Mouse (Mus musculus) CD4-positive, CD25-positive, alpha-beta regulatory T cell (primary cell): ENCODE results near the gene Leng9. TPM values are rescaled to one million over a fixed set of nuclear protein-coding genes. Genes with fewer than 3 reads are reported as not detected.

Experiments
- polyA plus RNA-seq: library from polyadenylated mRNA; unstranded; fragments of 100-300 nt; shearing (Covaris generic); gene quantifications from one replicate; pipeline ENCODE4 v1.2.1, GENCODE M21; 2017

Leng9 gene
- polyA plus RNA-seq: 11.3 TPM

DNA sequence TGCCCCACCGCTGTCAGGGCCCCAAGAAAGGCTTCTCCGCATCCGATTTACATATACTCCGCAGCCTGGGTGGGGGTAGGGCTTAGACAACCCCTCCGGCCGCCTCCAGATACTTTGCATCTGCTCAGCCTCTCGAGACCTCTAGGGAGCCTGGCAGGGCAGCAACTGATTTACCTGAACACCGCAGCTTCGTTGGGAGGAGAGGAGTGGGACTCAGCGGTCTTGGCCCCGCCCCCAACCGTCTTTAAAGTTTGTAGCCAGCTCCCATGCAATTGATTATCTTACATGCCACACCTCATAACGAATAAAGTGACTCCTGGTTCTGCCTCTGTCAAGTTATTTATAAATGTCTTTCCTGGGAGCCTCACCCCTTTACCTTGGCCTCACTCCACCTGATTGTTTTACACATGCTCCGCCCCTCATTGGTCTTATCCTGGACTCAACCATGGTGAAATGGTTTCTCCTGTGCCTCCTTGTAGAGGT, at the start of gene Leng9:
Gene Leng9, minus strand, starts transcription at position 316 of the 483 bp plus-strand sequence.

DNA sequence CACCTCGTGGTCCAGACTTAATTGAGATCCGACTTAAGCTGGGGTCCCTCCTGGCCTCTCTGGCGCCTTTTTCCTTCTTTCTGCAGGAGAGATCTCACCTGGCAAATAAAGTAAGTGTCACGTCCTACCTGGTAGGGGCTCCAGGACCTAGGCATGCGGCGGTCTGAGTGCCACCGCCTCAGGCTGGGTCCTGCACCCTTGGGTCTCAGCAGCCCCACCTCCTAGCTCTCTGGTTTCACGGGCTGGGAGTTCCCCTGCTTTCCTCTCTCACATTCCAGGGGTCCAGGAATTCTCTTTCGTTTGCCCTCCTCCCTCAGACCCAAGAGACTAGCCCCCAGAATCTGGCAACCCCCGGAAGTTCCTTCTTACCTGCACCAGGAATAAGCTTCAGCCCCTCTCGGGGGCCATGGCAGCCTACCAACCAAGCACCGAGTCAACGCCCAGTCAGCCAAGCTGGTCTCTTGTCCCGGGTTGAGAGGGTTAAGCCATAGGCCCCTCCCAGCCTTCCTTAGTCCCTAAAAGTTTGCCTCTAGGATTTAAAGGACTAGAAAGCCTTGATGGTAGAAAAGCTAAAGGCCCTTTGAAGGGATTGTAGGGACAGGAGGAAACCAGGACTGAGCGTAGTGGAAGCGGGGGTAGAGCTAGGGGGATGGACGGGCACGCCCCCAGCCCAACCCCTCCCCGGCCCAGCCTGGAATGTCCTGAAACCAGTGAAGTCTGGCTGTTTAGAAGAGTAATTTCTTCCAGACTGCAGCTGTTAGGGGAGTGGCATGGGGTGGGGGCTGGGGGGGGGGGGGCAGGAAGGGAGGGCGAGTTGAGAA, 14.1 kb upstream of the Leng9 start, which contains the start of gene Cdc42ep5:
Gene Cdc42ep5, minus strand, starts transcription at position 771 of the 821 bp plus-strand sequence.

DNA sequence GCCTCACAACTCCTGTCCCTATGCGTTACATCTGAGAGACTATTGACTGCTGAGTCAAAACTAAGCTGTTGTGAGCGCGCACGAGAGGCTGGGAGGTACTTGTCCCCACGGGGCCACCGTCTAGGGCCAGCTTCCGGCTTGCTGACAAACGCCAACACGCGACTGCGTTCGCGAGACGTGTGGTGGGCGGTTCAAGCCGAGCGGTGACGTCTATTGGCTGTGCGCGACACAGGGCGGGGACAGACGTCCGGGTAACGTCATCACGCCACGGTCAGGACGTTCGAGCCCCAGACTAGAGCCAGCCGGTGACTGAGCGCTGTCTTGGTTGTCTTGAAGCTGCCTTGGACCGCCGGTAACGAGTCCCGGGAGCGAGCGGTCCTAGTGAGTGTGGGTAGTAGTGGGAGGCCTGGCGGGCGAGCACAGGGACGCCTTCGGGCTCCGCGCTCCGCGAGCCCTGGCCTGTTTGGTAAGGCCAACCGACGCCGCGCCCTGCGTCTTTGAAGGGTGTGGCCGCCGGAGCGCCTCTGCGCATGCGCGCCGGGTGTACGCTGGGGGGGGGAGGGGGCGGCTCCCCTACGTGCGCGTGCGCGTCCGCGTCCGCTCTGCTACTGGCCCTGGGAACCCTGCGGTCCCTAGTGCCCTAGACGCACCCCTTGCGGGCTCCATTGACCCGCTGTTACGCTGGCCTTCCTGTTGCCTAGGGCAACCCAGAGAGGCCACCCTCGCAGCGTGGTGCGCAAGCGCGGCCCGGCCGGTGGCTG, 13.2 kb downstream of the Leng9 start, which contains the start of gene Leng8:
Gene Leng8, plus strand, starts transcription at position 269 of the 761 bp plus-strand sequence.

DNA sequence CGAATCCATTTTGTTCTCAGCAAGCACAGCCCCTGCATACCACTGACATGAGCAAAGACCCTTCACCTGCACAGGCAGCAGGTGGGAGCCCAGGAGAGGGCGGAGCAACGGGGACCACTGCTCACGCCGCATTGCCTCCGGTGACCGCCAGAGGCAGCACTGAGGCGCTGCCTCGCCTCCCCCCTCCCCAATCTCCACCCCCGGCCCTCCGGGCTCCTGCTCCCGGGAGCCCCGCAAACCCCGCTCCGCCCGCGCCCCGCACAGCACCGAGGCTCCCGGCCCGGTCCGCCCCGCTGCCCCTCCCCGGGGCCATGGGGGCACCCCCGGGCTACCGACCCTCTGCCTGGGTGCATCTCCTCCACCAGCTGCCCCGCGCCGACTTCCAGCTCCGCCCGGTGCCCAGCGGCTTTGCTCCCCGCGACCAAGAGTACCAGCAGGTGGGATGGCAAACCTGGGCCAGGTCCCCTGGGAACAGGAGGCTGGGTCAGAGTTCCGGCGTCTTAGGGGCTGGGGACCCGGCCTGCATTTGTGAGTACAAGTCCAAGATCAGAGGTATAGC, 30.8 kb downstream of the Leng9 start, which contains the start of gene Ttyh1:
Gene Ttyh1, plus strand, starts transcription at position 65 of the 559 bp plus-strand sequence.

Other genes with a start within 250 kb of the Leng9 start
- 0.18 TPM for gene Lilra6, start 234.9 kb downstream of the Leng9 start, polyA plus RNA-seq
- 3.4 TPM for gene Lair1, start 87.2 kb downstream of the Leng9 start, polyA plus RNA-seq
- gene Ttyh1, start 31.0 kb downstream of the Leng9 start, polyA plus RNA-seq: 0.43 TPM
- 188 TPM for gene Leng8, start 13.3 kb downstream of the Leng9 start, polyA plus RNA-seq
- not detected for gene Cdc42ep5, start 14.5 kb upstream of the Leng9 start, polyA plus RNA-seq
- gene Lilra5, start 87.4 kb upstream of the Leng9 start, polyA plus RNA-seq: not detected
- gene Ncr1, start 187.3 kb upstream of the Leng9 start, polyA plus RNA-seq: not detected
- not detected for gene Gp6, start 247.4 kb upstream of the Leng9 start, polyA plus RNA-seq